18 mouse cellular contexts compared by ENCODE assay signal in genomic region chr3:101460618-101461017, GRCm38 (mm10).
DNase-seq lines count a peak whose midpoint lies in the region; ATAC-seq and TF ChIP-seq lines count a peak whose summit lies in the region.
"Had no signal": no experiment of that assay in that cellular context is flagged by ENCODE, and none has a peak within 500 bp of the region (broad histone marks: within the 10 kb centered on the region; RNA-seq: fewer than 3 reads in every experiment).

No protein-coding gene starts in this region.

- no peak for TF ChIP-seq CTCF in midbrain, postnatal 0 days (IDR thresholded peaks at IDR 0.05)

- peak overlapping the region; percentile 79; the same call in 1 of the 2 replicates for H3K27ac ChIP-seq in forebrain, embryonic 10.5 days
- H3K27ac ChIP-seq in forebrain, embryonic 13.5 days, result no peak overlapping the region
- 0 out of 2 replicates have a peak overlapping the region, but pooled peaks have one; percentile 74 for H3K27ac ChIP-seq in embryonic facial prominence, embryonic 11.5 days (replicated peaks; ENCODE audit: low read depth, low read length)
- no peak overlapping the region; the same call in 1 of the 2 replicates for H3K27ac ChIP-seq in limb, embryonic 12.5 days
- H3K27ac ChIP-seq in midbrain, postnatal 0 days (ENCODE audit: low read depth, low read length), result peak overlapping the region; percentile 52; the same call in 1 of the 2 replicates
- no peak overlapping the region for H3K27ac ChIP-seq in kidney, embryonic 14.5 days (ENCODE audit: low read depth, low read length)
- H3K27ac ChIP-seq: gastrocnemius, adult 2 months; heart, embryonic 13.5 days; intestine, embryonic 15.5 days; liver, embryonic 15.5 days had no signal

- no peak for ATAC-seq in forebrain, embryonic 13.5 days
- no peak for ATAC-seq in embryonic facial prominence, embryonic 11.5 days (replicated peaks; ENCODE audit: insufficient number of reproducible peaks, low FRiP score, low TSS enrichment, low read depth)
- no peak for ATAC-seq in limb, embryonic 12.5 days (ENCODE audit: insufficient number of reproducible peaks, insufficient read depth, low FRiP score, low TSS enrichment, low read depth)
- no peak for ATAC-seq in midbrain, postnatal 0 days (ENCODE audit: low FRiP score)
- ATAC-seq in kidney, embryonic 14.5 days (ENCODE audit: low FRiP score, low TSS enrichment), result no peak
- ATAC-seq: intestine, embryonic 15.5 days; lung, postnatal 0 days had no signal

- H3K36me3 ChIP-seq in forebrain, embryonic 10.5 days (replicated peaks), result peaks cover 39% of the 10 kb centered on the region
- peaks cover 31% of the 10 kb centered on the region for H3K36me3 ChIP-seq in forebrain, embryonic 13.5 days (ENCODE audit: poor library complexity, severe bottlenecking)
- H3K36me3 ChIP-seq in embryonic facial prominence, embryonic 11.5 days (replicated peaks; ENCODE audit: control insufficient read depth, insufficient read depth, low read depth, low read length), result peaks cover 25% of the 10 kb centered on the region
- peaks cover 77% of the 10 kb centered on the region for H3K36me3 ChIP-seq in limb, embryonic 12.5 days
- H3K36me3 ChIP-seq in midbrain, postnatal 0 days (ENCODE audit: insufficient read depth, low read length), result peaks cover 32% of the 10 kb centered on the region
- peaks cover 13% of the 10 kb centered on the region; the same call in 1 of the 2 replicates for H3K36me3 ChIP-seq in kidney, embryonic 14.5 days (ENCODE audit: control insufficient read depth, insufficient read depth, low read length)

- no peak overlapping the region for H3K4me2 ChIP-seq in forebrain, embryonic 13.5 days
- no peak overlapping the region for H3K4me2 ChIP-seq in embryonic facial prominence, embryonic 11.5 days (ENCODE audit: low read depth, low read length)
- no peak overlapping the region for H3K4me2 ChIP-seq in limb, embryonic 12.5 days
- no peak overlapping the region for H3K4me2 ChIP-seq in midbrain, postnatal 0 days (ENCODE audit: low read depth, low read length, poor library complexity, severe bottlenecking)
- no peak overlapping the region for H3K4me2 ChIP-seq in kidney, embryonic 14.5 days (replicated peaks; ENCODE audit: low read depth, low read length)
- H3K4me2 ChIP-seq: heart, embryonic 13.5 days; intestine, embryonic 15.5 days; limb, embryonic 13.5 days; liver, embryonic 15.5 days had no signal

- no peaks in the 10 kb centered on the region for H3K27me3 ChIP-seq in forebrain, embryonic 10.5 days (ENCODE audit: poor library complexity, severe bottlenecking)
- H3K27me3 ChIP-seq in forebrain, embryonic 13.5 days, result no peaks in the 10 kb centered on the region
- H3K27me3 ChIP-seq in embryonic facial prominence, embryonic 11.5 days (ENCODE audit: control insufficient read depth, insufficient read depth, low read length), result no peaks in the 10 kb centered on the region
- H3K27me3 ChIP-seq in limb, embryonic 12.5 days, result no peaks in the 10 kb centered on the region
- H3K27me3 ChIP-seq in midbrain, postnatal 0 days (ENCODE audit: insufficient read depth, low read length), result no peaks in the 10 kb centered on the region
- H3K27me3 ChIP-seq in kidney, embryonic 14.5 days (ENCODE audit: control insufficient read depth, insufficient read depth, low read length), result no peaks in the 10 kb centered on the region
- H3K27me3 ChIP-seq: heart, embryonic 13.5 days; intestine, embryonic 15.5 days; limb, embryonic 13.5 days; liver, embryonic 15.5 days had no signal

- H3K4me3 ChIP-seq in forebrain, embryonic 10.5 days, result no peak overlapping the region
- no peak overlapping the region for H3K4me3 ChIP-seq in forebrain, embryonic 13.5 days
- no peak overlapping the region for H3K4me3 ChIP-seq in embryonic facial prominence, embryonic 11.5 days (ENCODE audit: low read depth, low read length)
- H3K4me3 ChIP-seq in limb, embryonic 12.5 days (replicated peaks), result no peak overlapping the region
- no peak overlapping the region for H3K4me3 ChIP-seq in midbrain, postnatal 0 days (ENCODE audit: low read depth, low read length)
- H3K4me3 ChIP-seq in kidney, embryonic 14.5 days (ENCODE audit: low read length), result no peak overlapping the region
- H3K4me3 ChIP-seq: gastrocnemius, adult 2 months; heart, embryonic 13.5 days; intestine, embryonic 15.5 days; limb, embryonic 13.5 days; liver, embryonic 15.5 days; myocyte had no signal

- WGBS in forebrain, embryonic 10.5 days, result 73% methylated on average over 7 of the region's 7 CpGs
- 71% methylated on average over 7 of the region's 7 CpGs for WGBS in forebrain, embryonic 13.5 days
- WGBS in embryonic facial prominence, embryonic 11.5 days, result 53% methylated on average over 7 of the region's 7 CpGs
- WGBS in limb, embryonic 12.5 days, result 40% methylated on average over 7 of the region's 7 CpGs
- WGBS in midbrain, postnatal 0 days, result 64% methylated on average over 7 of the region's 7 CpGs
- WGBS in kidney, embryonic 14.5 days, result 68% methylated on average over 7 of the region's 7 CpGs

- H3K9ac ChIP-seq in forebrain, embryonic 13.5 days, result no peak overlapping the region
- no peak overlapping the region for H3K9ac ChIP-seq in embryonic facial prominence, embryonic 11.5 days (replicated peaks; ENCODE audit: low read length)
- 0 out of 2 replicates have a peak overlapping the region, but pooled peaks have one; percentile 23 for H3K9ac ChIP-seq in limb, embryonic 12.5 days (replicated peaks)
- no peak overlapping the region for H3K9ac ChIP-seq in midbrain, postnatal 0 days (replicated peaks; ENCODE audit: low read length, poor library complexity, severe bottlenecking)
- no peak overlapping the region for H3K9ac ChIP-seq in kidney, embryonic 14.5 days (ENCODE audit: low read depth, low read length)
- H3K9ac ChIP-seq: heart, embryonic 13.5 days; intestine, embryonic 15.5 days; limb, embryonic 13.5 days; liver, embryonic 15.5 days had no signal

- H3K4me1 ChIP-seq in forebrain, embryonic 10.5 days, result peaks cover 41% of the 10 kb centered on the region
- H3K4me1 ChIP-seq in forebrain, embryonic 13.5 days, result peaks cover 16% of the 10 kb centered on the region
- H3K4me1 ChIP-seq in embryonic facial prominence, embryonic 11.5 days (ENCODE audit: control insufficient read depth, insufficient read depth, low read length), result no peaks in the 10 kb centered on the region
- H3K4me1 ChIP-seq in limb, embryonic 12.5 days (replicated peaks), result peaks cover 15% of the 10 kb centered on the region
- no peaks in the 10 kb centered on the region; the same call in 1 of the 2 replicates for H3K4me1 ChIP-seq in midbrain, postnatal 0 days (ENCODE audit: insufficient read depth, low read length)
- no peaks in the 10 kb centered on the region for H3K4me1 ChIP-seq in kidney, embryonic 14.5 days (ENCODE audit: control insufficient read depth, insufficient read depth, low read length)
- H3K4me1 ChIP-seq: intestine, embryonic 15.5 days had no signal

- H3K9me3 ChIP-seq in forebrain, embryonic 10.5 days, result peaks cover 13% of the 10 kb centered on the region
- peaks cover 5% of the 10 kb centered on the region; the same call in 1 of the 2 replicates for H3K9me3 ChIP-seq in forebrain, embryonic 13.5 days (replicated peaks)
- no peaks in the 10 kb centered on the region for H3K9me3 ChIP-seq in embryonic facial prominence, embryonic 11.5 days (replicated peaks; ENCODE audit: control insufficient read depth, low read length)
- peaks cover 12% of the 10 kb centered on the region for H3K9me3 ChIP-seq in limb, embryonic 12.5 days
- H3K9me3 ChIP-seq in midbrain, postnatal 0 days (ENCODE audit: low read length), result no peaks in the 10 kb centered on the region
- H3K9me3 ChIP-seq in kidney, embryonic 14.5 days (ENCODE audit: control insufficient read depth, low read length), result peaks cover 7% of the 10 kb centered on the region; the same call in 1 of the 2 replicates
- H3K9me3 ChIP-seq: intestine, embryonic 15.5 days; liver, embryonic 15.5 days had no signal

- no peak for DNase-seq in forebrain, embryonic 10.5 days (ENCODE audit: extremely low spot score, low spot score)
- DNase-seq in embryonic facial prominence, embryonic 11.5 days (ENCODE audit: low spot score), result peak; percentile 35
- peak; percentile 53 for DNase-seq in midbrain, postnatal 0 days (ENCODE audit: low spot score)
- DNase-seq in urinary bladder, postnatal 25 days (ENCODE audit: low spot score), result no peak
- DNase-seq: adrenal gland, postnatal 14 days; cerebellum, adult 2 months; gastrocnemius, adult 2 months; heart, postnatal 36 days; kidney, postnatal 14 days had no signal

Comparison
In these comparisons a context has a peak if more than half of its experiments do, and no peak if none do; other contexts are left out.
1. H3K27ac ChIP-seq: peak in forebrain, embryonic 10.5 days (single experiment), embryonic facial prominence, embryonic 11.5 days (single experiment) and midbrain, postnatal 0 days (single experiment); none in forebrain, embryonic 13.5 days (single experiment), limb, embryonic 12.5 days (single experiment) and kidney, embryonic 14.5 days (single experiment).
2. DNase-seq: peak in embryonic facial prominence, embryonic 11.5 days (single experiment) and midbrain, postnatal 0 days (single experiment); none in forebrain, embryonic 10.5 days (single experiment) and urinary bladder, postnatal 25 days (single experiment).